Mouse (Mus musculus) monocyte, adult 2 months (primary cell): ENCODE measurements around the gene Fxyd4.

ENCODE experiments used
- DNase-seq, 2 experiments: peaks; one replicate each; pipeline ENCODE4 v3.0.0; 2022; ENCODE audit warnings: low spot score in 2 of 2, low read depth in 1 of 2

Fxyd4 gene

DNA sequence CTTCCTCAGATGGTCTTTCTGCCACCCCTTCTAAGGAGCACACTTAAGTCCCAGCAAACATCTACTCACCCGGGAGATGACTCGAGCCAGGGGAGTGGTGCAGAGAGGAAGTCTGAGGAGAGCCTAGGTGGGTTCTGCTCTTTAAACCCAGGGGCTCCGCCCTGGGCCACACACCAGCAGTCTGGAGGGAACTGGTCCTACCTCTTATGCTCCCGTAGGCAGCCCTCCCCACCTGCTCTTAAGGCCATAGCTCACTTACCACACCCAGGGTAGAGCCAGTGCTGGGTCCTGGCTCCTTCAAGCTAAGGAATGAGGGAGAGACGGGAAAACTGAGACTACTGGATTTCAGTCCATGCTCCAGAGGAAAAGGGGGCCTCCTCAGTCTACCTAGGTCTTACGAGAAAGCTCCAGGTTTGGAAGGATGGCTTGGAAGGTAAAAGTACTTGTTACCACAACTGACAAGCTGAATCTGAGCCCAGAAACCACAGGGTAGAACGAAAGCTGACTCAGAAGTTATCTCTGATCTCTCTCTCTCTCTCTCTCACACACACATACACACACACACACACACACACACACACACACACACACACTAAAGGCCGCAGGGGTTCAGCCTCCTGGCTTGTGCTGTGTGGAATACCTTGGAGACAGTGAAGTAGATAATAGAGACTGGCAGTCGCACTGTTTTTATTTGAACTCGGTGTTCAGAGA lies at the start of gene Fxyd4:
TSS of gene Fxyd4 (minus strand) at position 471 of the 711 bp plus-strand sequence.
- no peak for DNase-seq

DNA sequence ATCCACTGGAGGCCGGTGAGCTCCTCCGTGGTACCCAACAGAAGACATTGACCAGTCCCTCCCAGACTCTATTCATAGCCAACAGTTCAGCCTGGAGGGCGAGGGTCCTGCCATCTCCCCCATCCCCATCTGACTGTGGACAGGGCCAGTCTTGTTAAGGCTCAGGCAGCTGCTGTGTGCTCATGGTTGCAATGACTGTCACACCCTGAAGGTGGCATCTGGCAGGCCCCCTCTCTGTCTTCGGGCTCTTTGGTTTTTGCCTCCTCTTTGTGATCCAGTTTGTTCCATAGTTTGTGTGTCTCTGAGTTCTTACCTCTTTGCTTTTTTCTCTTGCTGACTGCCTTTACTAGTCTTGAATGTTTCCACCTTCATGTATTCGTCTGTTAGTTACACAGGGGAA lies 49.7 kb upstream of the Fxyd4 start:
- no peak for DNase-seq

DNA sequence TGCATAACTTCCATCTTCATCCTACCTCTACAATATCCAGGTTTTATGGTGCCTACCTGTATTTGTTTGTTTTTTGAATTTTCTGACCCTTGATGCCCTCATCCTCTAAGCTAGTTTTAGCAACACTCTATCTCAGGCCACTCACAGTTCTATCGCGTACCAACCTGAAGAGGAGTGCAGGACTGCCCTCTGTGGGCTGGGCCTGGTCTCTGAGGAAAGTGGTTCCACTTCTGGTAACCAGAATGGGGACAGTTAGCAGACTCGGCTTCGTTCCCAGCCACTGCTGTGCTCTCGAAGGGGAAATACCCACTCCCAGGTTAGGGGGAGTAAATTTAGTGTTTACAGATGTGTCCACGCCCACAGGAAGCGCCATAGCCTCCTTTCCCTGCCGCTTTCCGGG lies 29.2 kb upstream of the Fxyd4 start:
- DNase-seq, result no peak

DNA sequence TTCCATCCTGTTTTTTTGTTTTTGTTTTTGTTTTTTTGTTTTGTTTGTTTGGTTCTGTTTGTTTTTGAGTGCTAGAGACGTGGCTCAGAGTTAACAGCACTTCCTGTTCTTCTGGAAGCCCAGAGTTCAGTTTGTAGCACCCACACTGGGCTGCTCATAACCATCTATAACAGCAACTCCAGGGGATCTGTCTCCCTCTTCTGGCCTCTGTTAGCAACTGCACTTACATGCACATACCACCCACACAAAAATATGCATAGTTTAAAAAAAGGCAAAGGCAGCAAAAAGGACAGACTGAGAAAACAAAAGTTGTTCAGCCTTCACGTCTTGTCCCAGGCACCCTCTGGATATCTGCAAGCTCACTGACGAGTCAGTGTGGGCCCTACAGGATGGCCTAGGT lies 25.7 kb upstream of the Fxyd4 start:
- DNase-seq, result no peak

DNA sequence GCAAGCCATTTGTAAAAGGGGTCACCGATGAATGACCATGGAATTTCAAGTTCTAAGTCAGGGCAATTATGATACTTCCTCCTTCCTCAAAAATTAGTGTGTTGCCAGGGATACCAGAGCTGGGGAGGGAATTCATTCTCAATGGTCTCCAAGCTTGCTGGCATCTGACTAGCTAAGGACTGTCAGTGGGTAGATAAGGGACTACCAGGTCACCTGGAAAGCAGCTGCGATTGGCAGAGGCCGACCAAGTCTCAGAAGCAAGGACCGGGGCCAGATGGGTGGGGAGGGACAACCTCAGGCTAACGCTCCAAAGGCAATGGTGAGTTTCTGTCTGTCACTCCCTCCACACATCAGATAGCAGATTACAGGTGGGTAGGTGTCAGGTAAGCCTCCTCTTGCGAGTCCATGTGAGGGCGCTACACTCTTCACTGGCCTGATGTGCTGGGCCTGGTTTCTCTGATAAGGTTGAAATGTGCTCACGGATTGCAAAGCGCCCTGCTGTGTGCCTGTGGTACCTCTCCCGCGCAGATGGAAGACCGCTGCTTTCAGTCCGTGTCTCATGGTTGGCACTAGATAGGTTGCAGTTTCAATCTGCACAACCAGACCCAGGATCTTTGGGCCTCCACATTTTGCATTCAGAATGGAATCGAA lies 19.5 kb upstream of the Fxyd4 start:
- DNase-seq, result no peak

DNA sequence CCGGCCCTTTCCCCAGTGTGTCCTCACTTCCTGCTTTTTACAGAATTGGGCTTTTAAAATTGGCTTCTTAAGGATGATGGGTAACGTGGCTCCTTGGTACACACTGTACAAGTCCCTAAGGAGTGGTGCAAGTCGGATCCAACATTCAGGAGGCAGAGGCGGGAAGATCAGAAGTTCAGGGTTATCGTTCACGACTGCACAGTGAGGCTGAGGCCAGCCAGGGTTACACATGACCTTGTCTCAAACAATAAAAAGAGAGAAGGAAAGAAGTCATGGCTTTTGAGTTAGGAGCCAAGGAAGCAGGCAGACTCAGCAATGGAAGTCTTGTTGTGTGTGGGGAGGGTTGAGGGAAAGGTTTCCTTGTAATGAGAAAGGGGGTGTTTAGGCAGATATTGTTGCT lies 18.7 kb upstream of the Fxyd4 start:
- DNase-seq, result no peak

DNA sequence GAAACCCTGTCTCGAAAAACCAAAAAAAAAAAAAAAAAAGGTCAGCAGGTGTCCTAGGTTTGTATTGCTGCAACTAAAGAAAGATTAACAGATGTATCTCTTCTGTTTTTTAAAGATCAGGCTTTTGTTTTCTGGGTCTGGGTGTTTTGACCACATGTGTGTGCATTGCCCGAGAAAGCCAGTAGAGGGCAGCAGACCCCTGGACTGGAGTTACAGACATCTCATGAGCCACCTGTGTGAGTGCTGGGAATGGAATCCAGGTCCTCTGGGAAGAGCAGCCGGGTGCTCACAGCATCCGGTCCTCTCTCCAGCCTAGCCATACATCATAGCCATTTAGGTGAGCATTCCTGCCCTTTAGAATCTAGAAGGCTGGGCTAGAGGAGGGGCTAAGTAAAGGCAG lies 14.8 kb upstream of the Fxyd4 start:
- no peak for DNase-seq

DNA sequence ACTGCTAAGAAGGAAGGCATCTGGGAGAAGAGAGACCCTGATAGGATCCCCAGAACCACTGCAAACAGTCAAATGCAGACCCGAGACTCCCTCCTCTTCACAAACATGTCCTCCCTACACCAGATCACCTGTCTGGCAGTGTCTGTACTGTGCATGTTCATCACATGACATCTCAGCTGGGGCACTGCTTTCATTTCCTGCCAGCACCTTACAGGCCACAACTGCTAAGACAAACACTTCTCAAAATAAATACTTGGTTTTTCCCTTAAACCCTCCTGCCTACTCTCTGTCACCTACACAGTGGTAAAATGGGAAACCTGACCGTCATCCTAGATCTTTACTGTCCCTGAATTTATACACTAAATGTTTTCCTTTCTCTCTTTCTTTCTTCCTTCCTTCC lies 6.4 kb upstream of the Fxyd4 start:
- DNase-seq, result no peak

DNA sequence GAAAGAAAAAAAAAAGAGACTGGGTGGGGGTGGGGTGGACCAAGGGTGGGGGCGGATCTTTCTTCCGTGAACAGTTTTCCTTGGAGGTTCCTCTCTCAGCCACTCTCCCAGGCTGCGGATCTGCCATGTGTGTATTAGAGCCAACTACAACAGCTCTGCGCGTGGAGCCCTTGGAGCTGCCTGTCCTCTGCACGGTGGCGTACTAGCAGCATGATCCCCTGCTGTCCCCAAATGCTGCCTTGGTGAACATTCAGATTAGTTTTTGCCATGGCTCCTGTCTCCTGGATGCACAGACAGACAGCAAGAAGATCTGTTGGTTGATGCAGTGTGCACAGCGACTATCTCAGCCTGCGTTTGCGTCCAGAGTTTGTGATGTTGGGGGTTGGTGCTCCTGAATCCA lies 5.3 kb upstream of the Fxyd4 start:
- DNase-seq, result no peak

DNA sequence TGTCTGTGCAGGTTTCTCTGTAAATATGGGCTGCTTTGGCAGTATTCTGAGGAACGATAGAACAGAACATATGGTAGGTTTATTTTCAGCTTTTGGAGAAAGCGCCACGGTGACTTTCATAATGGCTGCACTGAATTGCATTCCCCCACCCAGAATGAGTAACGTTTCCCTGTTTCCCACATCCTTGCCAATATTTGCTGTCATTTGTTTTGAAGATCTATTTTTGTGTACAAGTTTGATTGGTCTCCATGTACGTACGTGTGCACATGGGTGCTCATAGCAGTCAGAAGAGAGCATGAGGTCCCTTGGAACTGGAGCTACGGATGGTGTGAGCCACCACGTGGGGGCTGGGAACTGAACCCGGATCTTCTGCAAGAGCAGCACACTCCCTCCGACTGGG lies 1.5 kb upstream of the Fxyd4 start:
- DNase-seq, result no peak

DNA sequence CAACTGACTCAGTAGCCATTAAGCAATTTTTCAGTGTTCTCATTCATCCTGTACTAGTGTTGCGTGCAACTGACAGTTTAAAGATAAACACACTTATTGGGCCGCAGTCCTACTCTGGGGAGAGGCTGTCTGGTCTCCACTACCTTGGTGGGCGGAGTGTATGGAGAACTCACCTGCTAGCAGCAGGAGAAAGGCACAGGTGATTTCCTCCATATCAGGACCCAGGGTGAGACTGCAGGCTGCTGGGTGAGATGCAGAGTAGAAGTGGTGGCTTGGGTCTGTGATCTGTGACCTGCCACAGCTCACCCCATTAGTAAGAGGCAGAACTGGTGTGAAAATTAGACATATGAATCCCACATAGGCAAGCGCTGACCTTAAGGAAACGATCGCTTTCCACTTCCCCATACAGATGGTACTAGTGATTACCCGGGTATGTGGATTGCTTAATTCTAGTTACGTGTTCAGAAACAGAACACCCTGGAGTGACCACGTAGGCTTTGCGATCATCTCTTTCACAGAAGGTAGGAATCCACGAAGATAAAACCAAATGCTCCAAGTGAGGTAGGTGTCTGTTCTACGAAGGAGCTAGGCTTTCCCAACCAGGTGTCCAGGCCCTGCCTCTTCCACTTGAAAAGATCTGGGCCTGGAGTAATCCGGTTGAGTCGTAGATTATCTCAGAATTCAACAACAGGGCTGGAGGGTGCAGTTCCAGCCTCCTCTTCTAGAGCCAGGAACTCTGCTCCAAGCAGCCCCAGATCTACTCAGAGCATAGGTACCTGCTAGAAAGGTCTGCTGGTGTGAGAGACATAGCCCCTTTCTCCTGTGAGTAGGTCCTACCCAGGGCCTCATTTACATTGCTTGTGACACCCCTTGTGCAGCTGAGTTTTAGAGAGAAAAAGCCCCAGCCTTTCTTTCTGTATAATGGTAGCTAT lies 1.5 kb downstream of the Fxyd4 start:
- no peak for DNase-seq

DNA sequence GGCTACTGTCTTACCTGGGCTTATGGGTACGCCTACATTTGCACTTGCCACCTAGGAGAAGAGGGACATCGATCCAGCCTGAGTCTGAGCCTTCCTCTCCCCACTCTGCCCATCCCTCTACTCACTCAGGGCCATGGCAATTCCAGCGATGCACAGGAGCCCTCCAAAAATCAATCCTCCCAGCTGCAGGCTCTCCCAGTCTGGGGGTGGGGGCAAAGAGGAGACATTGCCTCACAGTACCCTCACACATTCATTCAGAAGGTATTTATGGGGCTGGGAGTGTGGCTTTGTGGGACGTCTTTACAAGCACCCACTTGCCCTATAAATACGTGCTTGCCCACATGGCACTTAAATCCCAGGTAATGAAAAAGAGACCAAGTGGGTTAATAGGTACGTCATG lies 3.2 kb downstream of the Fxyd4 start:
- no peak for DNase-seq

DNA sequence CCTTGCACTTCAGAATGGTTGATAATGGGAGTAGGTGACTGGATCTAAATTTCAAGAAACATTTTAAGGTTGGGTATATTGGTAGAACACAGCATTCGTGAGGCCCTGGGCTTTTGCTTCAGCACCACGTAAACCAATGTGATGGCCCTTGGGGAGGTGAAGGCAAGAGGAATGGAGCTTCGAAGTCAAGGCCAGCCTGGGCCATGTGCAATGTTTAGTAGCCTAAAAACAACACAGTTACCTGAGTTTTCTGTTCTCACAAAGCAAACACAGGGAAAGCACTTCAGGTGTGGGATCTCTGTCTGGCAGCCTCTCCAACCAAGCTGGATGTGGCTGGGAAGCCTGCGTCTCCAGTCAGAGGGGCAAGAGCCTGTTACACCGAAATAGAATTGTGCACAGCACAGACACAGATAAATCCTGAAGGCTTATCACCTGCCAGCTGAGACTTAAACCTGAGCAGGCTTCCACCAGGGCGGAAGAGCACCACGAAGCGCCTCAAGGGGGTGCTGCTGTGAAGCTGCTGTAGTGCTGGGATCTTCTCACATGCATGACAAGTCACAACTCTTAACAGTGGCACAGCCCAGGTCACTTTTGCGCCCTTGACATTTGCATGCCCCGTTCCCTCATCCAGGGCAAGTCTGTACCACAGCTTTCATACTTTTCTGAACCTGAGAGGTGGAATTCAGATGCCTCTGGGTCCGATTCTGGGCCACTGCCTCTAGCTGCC lies 5.0 kb downstream of the Fxyd4 start:
- no peak for DNase-seq

DNA sequence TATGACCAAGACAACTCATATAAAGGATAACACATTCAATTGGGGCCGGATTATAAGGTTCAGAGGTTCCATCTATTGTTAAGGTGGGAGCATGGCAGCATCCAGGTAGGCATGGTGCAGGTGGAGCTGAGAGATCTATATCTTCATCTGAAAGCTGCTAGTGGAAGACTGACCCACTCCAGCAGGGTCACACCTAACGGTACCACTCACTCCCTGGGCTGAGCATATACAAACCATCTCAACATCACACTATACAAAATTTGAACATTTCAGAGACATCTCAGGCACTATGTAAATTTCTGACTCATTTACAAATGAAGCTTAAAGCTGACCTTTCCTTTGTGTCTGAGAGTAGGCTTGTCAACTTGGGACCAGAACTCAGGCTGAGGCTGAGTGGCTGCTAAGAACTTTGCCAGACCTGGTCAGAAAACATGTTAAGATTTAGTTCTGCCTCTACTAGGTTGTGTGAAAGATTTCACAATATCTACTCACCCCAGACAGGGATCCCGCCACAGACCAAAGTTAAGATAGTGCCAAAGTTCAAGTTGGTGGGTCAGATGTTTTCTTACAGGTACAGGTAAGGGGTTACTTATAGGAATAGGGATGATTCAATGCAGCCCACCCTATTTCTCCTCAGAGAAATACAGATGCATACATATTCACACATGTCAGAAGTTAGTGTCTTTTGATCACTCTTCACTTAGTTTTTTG lies 7.4 kb downstream of the Fxyd4 start:
- DNase-seq, result no peak

DNA sequence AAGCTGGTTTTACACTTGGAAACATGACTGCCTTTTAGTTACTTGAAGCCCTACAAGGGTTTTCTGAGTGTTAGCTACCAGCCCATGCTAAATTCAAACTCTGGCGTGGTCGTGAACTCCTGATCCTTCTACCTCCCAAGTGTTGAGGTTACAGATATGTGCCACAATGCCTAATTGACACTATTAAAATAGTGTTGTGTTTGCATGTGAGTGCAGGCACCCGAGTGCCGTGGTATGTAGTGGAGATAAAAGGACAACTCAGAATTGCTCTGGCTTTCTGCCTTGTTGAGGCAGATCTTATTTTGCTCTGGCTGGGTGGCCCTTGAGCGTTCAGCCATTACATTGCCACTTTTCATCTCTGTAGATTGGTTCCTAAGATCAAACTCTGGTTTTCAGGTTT lies 8.7 kb downstream of the Fxyd4 start:
- no peak for DNase-seq

DNA sequence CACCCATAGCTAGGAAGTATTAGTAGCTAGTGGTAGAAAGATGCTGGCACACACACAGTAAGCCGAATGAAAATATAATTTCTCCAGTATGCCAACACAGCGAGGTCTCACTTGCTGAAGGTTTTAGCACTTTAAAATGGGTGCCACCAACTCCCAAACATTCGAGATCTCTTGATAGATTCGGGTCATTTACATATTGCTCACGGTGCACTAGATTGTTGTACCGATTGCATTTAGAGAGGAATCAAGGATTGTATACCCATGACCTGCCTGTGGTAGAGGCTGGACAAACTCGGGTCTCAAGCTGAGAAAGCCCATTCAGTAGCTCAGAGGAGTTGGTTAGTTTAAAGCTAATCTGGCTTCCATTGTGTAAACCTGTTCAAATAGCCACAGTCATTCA lies 9.5 kb downstream of the Fxyd4 start:
- no peak for DNase-seq

DNA sequence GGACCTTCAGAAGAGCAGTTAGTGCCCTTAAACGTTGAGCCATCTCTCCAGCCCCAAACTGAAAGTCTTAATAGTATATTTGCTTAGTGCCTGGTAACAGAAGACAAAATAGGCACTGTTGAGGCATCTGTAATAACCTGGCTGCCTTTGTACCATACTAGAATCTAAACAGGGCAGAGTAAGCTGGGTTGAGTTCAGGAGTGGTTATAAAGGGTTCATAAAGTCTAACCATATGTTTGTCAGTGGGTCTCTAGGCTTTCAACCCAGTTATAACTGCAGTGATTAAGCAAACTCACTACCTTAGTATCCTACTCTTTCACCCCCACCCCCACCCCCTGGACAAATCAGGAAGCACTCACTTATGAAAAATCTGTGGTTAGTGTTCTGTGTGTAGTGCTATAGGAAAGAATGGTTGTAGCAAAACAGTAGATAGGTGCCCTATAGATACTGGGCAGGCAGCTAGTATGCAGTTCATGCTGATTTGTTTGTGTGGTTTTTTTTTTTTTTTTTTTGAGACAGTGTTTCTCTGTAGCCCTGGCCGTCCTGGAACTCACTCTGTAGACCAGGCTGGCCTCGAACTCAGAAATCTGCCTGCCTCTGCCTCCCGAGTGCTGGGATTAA lies 10.5 kb downstream of the Fxyd4 start:
- no peak for DNase-seq

DNA sequence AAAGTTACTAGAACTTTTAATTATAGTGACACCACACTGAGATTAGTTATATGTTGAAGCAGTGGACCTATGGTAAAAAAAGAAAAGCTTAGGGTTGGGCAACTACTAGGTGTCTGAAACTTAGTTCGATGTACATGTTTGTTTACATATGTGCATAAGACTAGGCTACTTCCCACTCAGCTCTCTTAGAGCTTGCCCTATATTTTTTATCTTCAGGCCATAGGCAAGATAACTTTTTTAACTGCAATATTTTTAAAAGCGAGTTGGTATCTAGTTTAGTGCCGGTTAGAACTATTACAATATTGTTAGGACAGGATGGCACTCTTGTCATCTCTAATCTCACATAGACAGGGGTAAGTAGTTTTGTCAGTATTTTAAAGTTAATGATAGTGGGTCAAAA lies 15.5 kb downstream of the Fxyd4 start:
- DNase-seq, result no peak

DNA sequence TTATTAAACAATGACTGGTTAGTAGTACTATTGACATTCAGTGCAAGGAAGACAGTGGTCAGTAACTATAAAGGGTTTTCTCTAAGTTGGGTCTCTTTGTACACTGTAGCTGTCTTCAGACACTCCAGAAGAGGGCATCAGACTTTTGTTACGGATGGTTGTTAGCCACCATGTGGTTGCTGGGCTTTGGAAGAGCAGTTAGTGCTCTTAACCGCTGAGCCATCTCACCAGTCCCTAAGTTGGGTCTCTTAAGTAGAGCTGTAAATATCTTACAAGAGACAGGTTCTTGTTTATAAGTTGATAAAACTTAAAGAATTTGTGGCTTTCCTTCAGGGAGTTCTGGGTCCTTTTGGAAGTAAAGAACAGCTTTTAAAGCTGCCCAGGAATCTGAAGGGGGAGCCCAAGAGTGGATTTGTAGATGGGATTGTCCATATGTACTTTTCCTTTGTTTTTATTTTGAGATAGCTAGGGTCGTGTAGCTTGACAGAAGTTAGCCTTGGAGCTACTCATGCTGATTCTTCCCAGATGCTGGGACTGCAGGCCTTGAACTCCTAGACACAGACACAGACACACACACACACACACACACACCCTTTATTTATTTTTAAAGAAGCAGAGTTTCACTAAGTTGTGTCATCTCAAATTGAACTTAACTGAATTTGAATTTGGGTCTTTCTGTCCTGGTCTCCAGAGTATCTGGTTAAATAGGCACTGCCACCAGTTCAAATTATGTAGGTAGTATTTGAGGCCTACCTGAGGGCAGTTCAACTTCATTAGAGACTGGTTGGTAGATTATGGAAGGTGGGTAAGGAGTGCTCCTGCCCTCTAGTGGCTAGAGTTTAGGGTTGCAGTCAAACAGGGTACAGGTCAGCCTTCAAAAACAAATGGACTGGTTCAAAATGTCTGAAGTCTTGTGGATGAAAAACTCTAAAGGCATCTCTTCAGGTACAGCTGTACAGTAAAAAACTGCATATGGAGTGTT lies 16.5 kb downstream of the Fxyd4 start:
- DNase-seq, result no peak
